Mouse (Mus musculus) 416B (cell line): ENCODE results near the gene Glyr1.

Experiments used
- DNase-seq: peaks from one replicate; pipeline ENCODE4 v3.0.0; 2011; ENCODE audit warnings: low read depth

Gene Glyr1

GRCm38 (mm10) chr16:5011285-5011684 lies 38.4 kb downstream of the Glyr1 start:
- DNase-seq, result no peak

- no peak for DNase-seq
Observed at GRCm38 (mm10) chr16:5010371-5010935, 39.2 kb downstream of the Glyr1 start.

- no peak for DNase-seq
Observed at GRCm38 (mm10) chr16:5008076-5008475, 41.6 kb downstream of the Glyr1 start.

- DNase-seq, result no peak
Observed at GRCm38 (mm10) chr16:5007492-5007891, 42.2 kb downstream of the Glyr1 start.

- DNase-seq, result no peak
Observed at GRCm38 (mm10) chr16:5007067-5007466, 42.6 kb downstream of the Glyr1 start, which contains the start of gene Smim22. Gene Smim22 (plus strand): TSS chr16:5007288.

GRCm38 (mm10) chr16:5000611-5001010 lies 49.1 kb downstream of the Glyr1 start:
- DNase-seq, result no peak

- no peak for DNase-seq
Observed at GRCm38 (mm10) chr16:4998984-4999383, 50.7 kb downstream of the Glyr1 start.

- DNase-seq, result no peak
Observed at GRCm38 (mm10) chr16:4997553-4997952, 52.1 kb downstream of the Glyr1 start, which contains the start of gene Sept12. Gene Sept12 (minus strand): TSS chr16:4997852.

- no peak for DNase-seq
Observed at GRCm38 (mm10) chr16:4993276-4993675, 56.4 kb downstream of the Glyr1 start.

- no peak for DNase-seq
Observed at GRCm38 (mm10) chr16:4984717-4985116, 64.9 kb downstream of the Glyr1 start.

GRCm38 (mm10) chr16:4979755-4980380 lies 69.8 kb downstream of the Glyr1 start:
- DNase-seq, result peak; percentile 68

GRCm38 (mm10) chr16:4978275-4979051 lies 71.2 kb downstream of the Glyr1 start:
- peak; percentile 14 for DNase-seq

GRCm38 (mm10) chr16:4976180-4976579 lies 73.5 kb downstream of the Glyr1 start:
- DNase-seq, result no peak

- no peak for DNase-seq
Observed at GRCm38 (mm10) chr16:4974521-4974920, 75.1 kb downstream of the Glyr1 start.

GRCm38 (mm10) chr16:4971626-4972025 lies 78.0 kb downstream of the Glyr1 start:
- peak; percentile 34 for DNase-seq

- peak; percentile 83 for DNase-seq
Observed at GRCm38 (mm10) chr16:4969055-4969843, 80.4 kb downstream of the Glyr1 start.

- DNase-seq, result no peak
Observed at GRCm38 (mm10) chr16:4968426-4968825, 81.2 kb downstream of the Glyr1 start.

GRCm38 (mm10) chr16:4965392-4966129 lies 84.1 kb downstream of the Glyr1 start:
- DNase-seq, result no peak

GRCm38 (mm10) chr16:4964731-4965391 lies 84.8 kb downstream of the Glyr1 start:
- peak; percentile 74 for DNase-seq
